Mouse (Mus musculus) cortical plate, adult 2 months (tissue): ENCODE data around the gene Cnih1. TPM values are rescaled to one million over a fixed set of nuclear protein-coding genes. Genes with fewer than 3 reads are reported as not detected.
A peak's percentile ranks its signal among the peaks of the same experiment; 100 is the strongest.
"Not testable (repeated sequence)": the region's sequence is repeated elsewhere in the genome, so short reads cannot be mapped to it uniquely, and the experiment has no call there.

ENCODE experiments used
- H3K27ac ChIP-seq: fragments of 200-500 bp; 2 replicates; pipeline ENCODE4 v1.5.1; 2012; ENCODE audit warnings: low read length, control low read depth, inconsistent platforms; ENCODE audit not compliant: insufficient read depth
- H3K4me1 ChIP-seq: fragments of 200-500 bp; 2 replicates; pipeline ENCODE4 v1.6.1; 2011; ENCODE audit warnings: low read length; ENCODE audit not compliant: control insufficient read depth, insufficient read depth
- H3K4me3 ChIP-seq: fragments of 200-500 bp; 2 replicates; pipeline ENCODE4 v1.5.1; 2011; ENCODE audit warnings: mild to moderate bottlenecking, low read length, control low read depth; ENCODE audit not compliant: insufficient read depth
- CTCF ChIP-seq: fragments of 200-500 bp; IDR thresholded peaks from 2 replicates; pipeline ENCODE4 v1.5.1; 2011; ENCODE audit warnings: mild to moderate bottlenecking, control low read depth, low read length; ENCODE audit not compliant: insufficient read depth; ENCODE audit errors: extremely low read depth
- POLR2A ChIP-seq: fragments of 200-500 bp; IDR thresholded peaks from 2 replicates; pipeline ENCODE4 v1.6.1; 2011; ENCODE audit warnings: mild to moderate bottlenecking, low read length, control low read depth; ENCODE audit not compliant: insufficient read depth; ENCODE audit errors: extremely low read depth
- polyA plus RNA-seq: library from polyadenylated mRNA; depleted of rRNA; stranded (reverse); fragments of >200 nt; gene quantifications from 2 replicates; pipeline ENCODE4 v1.2.3, GENCODE M21; 2012

Gene Cnih1
- polyA plus RNA-seq, 1 experiment: 114 TPM

DNA sequence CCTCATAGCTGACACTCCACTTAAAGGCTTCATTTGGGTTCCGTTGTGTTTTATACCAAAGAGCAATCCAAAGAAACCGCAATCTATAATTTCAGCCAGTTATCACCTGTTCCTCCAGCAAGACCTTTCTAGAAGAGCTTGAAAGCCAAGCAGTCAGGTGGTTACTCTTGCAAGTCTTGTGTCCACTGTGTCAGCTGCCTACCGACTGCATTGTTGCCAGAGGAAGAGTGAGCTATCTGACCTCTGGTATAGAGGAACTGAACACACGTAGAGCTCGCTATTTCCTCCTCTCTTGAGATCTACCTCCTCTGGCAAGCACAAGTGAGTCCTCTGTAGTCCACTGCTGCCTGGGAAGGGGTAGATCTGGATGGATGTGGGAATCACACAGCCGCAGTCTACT lies 27.0 kb downstream of the Cnih1 start:
- Histone ChIP-seq H3K4me1 (no peaks in the 10 kb centered on the region), H3K4me3 (peak overlapping the region; percentile 58; the same call in 1 of the 2 replicates), H3K27ac (no peak overlapping the region)
- TF ChIP-seq POLR2A (no peak), CTCF (no peak)

DNA sequence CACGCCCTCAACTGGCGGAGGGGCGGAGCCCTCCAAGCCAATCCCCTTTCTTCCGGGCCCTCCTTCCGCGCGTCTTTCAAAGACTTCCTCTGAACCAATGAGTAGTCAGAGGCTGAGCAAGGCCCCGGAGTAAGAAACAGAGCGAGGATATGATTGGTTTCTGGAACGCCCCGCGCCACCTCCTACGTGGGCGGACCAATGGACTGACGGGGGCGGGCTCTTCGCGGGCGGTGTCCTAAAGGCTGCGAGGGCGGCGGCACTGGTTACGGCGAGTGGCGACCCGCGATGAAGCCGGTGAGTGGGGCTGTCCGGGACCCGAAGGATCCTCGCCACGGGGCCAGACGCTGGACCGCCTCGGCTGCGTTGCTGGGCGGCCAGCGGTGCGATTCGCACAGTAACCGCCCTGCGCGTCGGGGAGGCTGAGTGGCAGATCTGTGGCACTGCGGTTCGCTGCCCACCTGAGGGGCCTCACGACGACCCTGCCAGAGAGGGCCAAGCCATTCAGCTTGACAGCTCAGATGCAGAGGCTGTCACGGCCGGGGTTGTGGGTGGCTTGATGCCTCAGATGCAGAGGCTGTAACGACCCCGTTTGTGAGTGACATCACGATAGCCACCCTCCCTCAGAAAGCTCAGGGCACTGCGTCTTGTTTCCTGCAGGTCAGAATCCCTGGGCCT lies 27.7 kb downstream of the Cnih1 start, which contains the start of gene Cdkn3:
Gene Cdkn3 (plus strand): TSS at position 187 of the 675 bp plus-strand sequence.
- TF ChIP-seq POLR2A (no peak), CTCF (no peak)
- H3K4me3 ChIP-seq: peak within 1 kb of the TSS; percentile 58
- H3K27ac ChIP-seq: no peak within 1 kb of the TSS
- H3K4me1 ChIP-seq: no peaks in the 10 kb centered on the region

DNA sequence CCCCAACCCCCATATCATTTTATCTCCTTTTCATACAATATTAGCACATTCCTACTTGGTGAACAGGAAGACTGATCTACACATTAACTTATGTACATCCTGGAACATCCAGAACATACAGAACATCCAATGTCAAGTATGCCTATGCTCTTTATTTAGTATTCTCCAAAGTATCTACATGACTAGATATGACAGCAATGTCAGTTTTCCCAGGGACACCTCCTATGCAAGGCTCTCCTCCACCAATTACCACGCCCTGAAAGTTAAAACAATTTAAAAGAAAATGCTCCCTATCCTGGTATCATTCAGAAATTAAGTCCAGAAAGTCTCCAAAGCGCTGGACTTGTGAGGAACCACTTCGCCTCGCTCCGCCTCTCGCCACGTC lies 28.2 kb downstream of the Cnih1 start:
- TF ChIP-seq POLR2A (no peak), CTCF (no peak)
- Histone ChIP-seq H3K4me3 (no peak overlapping the region; the same call in 1 of the 2 replicates), H3K4me1 (no peaks in the 10 kb centered on the region), H3K27ac (no peak overlapping the region)

DNA sequence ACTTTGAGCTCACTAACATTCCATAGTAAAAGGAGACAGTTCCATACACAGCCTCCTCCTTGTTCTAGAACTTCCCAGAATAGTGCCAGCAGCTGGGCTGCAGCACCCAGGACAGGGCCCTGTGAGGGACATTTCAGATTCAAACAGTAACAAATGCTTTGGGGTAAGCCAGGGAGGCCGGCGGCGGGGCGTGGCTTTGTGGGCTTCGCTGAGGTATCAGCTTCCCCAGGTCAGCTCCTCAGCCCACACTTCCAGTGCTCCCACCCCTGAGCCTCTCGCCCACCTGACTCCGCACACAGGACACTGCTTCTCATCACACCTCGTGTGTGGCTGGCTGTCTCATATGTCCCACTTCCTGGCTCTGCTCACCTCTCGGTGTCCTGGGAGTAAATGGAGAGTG lies 30.5 kb downstream of the Cnih1 start:
- Histone ChIP-seq H3K4me3 (no peak overlapping the region), H3K4me1 (no peaks in the 10 kb centered on the region), H3K27ac (no peak overlapping the region)
- TF ChIP-seq CTCF (no peak), POLR2A (no peak)

DNA sequence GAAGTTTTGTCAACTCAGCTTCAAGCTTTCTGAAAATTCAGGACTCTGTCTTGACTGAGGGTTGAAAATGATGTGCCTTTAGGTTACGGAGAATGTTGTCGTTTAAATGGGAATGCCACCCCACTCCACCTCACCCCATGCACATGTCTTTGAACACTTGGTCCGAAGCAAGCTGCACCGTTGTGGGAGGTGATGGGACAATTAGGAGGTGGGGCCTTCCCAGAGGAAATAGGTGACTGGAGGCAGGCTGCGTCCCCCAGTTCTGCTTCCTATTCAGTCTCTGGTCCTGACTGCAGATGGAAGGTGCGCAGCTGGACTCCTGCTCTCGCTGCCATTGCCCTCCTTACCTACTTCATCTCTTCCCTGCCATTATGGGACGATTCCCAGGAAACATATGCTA lies 32.4 kb downstream of the Cnih1 start:
- H3K4me1 ChIP-seq: no peaks in the 10 kb centered on the region
- H3K27ac ChIP-seq: no peak overlapping the region
- H3K4me3 ChIP-seq: no peak overlapping the region
- no peak for TF ChIP-seq CTCF
- TF ChIP-seq POLR2A: no peak

DNA sequence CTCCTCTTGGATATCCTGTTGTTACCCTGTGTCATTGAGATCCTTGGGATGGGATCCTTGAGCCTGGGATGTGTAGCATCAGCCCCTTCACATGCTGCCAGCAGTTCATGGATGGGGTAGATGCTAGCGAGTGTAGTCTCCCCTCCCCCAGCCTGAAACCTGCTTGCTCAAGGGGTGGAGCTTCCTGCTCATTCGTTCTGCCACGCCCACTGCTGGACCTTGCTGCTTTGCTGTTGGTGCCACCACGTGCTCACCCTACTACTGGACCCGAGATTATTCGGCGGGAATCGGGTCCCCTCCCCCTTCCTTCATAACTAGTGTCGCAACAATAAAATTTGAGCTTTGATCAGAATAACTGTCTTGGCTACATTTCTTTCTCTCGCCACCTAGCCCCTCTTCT lies 33.8 kb downstream of the Cnih1 start:
- not testable (repeated sequence) for H3K27ac ChIP-seq, H3K4me3 ChIP-seq, H3K4me1 ChIP-seq

DNA sequence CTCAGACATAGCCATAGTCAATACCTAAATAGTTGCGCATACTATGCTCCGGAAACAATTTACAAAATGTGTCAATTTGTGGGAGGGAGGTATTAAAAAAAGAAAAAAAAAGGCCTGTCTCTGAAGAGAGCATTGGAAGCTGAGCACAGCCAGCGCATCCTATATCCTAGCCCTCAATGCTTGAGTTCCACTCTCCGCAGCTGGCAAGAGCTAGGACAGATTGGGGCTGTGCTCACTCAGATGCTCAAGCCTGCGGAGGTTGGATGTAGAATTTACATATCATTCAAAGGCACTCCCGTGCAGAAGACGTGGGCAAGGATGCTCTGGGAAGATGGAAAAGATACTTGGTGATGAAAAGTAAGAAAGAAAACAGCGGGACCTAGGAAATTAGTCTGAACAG lies 42.8 kb downstream of the Cnih1 start:
- Histone ChIP-seq H3K4me1 (no peaks in the 10 kb centered on the region), H3K27ac (no peak overlapping the region), H3K4me3 (no peak overlapping the region)
- no peak for TF ChIP-seq CTCF
- TF ChIP-seq POLR2A: no peak

DNA sequence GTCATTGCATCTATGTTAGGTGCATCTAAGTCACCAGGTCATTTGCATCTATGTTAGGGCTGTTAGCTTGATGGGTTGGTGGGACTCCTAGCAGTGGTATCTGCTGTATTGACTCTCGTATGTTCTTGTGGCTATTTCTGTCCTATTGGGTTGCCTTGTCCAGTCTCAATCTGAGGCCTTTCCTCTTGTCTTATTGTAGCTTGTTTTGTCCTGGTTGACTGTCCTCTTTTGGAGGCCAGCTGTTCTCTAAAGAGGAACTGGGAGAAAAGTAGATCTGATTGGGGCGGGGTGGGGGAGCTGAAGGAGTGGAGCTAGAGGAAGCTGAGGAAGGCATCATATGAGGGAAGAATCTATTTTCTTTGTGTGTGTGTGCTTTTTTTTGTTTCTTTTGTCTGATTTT lies 45.5 kb downstream of the Cnih1 start:
- no peak for TF ChIP-seq POLR2A
- no peak for TF ChIP-seq CTCF
- H3K4me3 ChIP-seq: no peak overlapping the region
- no peak overlapping the region for H3K27ac ChIP-seq
- no peaks in the 10 kb centered on the region for H3K4me1 ChIP-seq

DNA sequence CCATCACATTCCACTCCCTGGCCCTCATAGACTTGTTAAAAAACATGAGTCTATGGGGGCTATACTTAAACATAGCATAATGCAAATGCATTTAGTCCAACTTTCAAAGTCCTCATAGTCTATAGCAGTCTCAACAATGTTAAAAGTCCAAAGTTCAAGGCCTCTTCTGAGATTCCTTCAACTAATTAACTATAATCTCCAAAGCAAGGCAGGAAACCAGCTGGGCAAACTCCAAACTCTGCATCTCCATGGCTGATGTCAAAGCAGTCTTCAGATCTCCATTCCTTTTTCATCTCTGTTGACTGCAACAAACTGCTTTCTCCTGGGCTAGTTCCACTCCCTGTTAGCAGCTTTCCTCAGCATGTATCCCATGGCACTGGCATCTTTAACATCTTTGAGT lies 50.9 kb downstream of the Cnih1 start:
- H3K4me1 ChIP-seq, H3K27ac ChIP-seq, H3K4me3 ChIP-seq: not testable (repeated sequence)

DNA sequence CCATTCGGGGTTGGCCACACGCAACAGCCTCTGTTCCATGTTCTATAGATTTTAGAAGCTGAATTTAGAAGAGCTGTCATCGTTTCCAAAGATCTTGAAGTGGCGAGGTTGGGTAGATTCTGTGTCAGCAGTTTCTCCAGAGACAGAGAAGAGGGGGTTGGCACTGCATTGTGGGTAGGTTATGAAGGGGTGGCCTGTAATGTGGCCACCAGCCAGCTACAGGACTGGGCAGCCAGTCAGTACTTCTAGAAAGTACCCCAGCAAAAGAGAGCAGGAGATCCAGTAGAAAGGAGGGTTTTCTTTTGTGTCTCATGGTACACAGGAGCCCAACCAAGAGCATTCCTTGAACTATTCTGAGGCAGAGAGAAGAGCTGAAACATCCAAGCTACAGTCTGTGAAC lies 51.8 kb downstream of the Cnih1 start:
- no peak overlapping the region for H3K27ac ChIP-seq
- TF ChIP-seq POLR2A (no peak), CTCF (no peak)
- H3K4me1 ChIP-seq: no peaks in the 10 kb centered on the region
- no peak overlapping the region for H3K4me3 ChIP-seq
